Comparison of ENCODE assay signal across 26 mouse cellular contexts in genomic region chr12:86017360-86017759, GRCm38 (mm10).
DNase-seq lines count a peak whose midpoint lies in the region; ATAC-seq lines count a peak whose summit lies in the region.
"Had no signal": no experiment of that assay in that cellular context is flagged by ENCODE, and none has a peak within 500 bp of the region (broad histone marks: within the 10 kb centered on the region; RNA-seq: fewer than 3 reads in every experiment).

No protein-coding gene starts in this region.

- H3K4me2 ChIP-seq in limb, embryonic 13.5 days (replicated peaks), result no peak overlapping the region
- no peak overlapping the region for H3K4me2 ChIP-seq in liver, embryonic 11.5 days
- H3K4me2 ChIP-seq: embryonic facial prominence, embryonic 12.5 days; forebrain, embryonic 13.5 days; forebrain, embryonic 15.5 days had no signal

- H3K4me3 ChIP-seq in limb, embryonic 13.5 days, result no peak overlapping the region
- H3K4me3 ChIP-seq in limb, embryonic 10.5 days, result no peak overlapping the region
- no peak overlapping the region for H3K4me3 ChIP-seq in liver, embryonic 11.5 days (ENCODE audit: low read depth, low read length)
- H3K4me3 ChIP-seq: embryonic facial prominence, embryonic 12.5 days; forebrain, embryonic 13.5 days; forebrain, embryonic 15.5 days had no signal

- H3K36me3 ChIP-seq in limb, embryonic 13.5 days, result no peaks in the 10 kb centered on the region
- H3K36me3 ChIP-seq in limb, embryonic 10.5 days, result peaks cover 15% of the 10 kb centered on the region; the same call in 1 of the 2 replicates
- peaks cover 2% of the 10 kb centered on the region; the same call in 1 of the 2 replicates for H3K36me3 ChIP-seq in liver, embryonic 11.5 days (ENCODE audit: control insufficient read depth, insufficient read depth, low read length)
- H3K36me3 ChIP-seq: embryonic facial prominence, embryonic 12.5 days; forebrain, embryonic 15.5 days had no signal

- 44% methylated on average over 5 of the region's 5 CpGs for WGBS in limb, embryonic 13.5 days
- 64% methylated on average over 5 of the region's 5 CpGs for WGBS in limb, embryonic 10.5 days
- WGBS in liver, embryonic 11.5 days, result 72% methylated on average over 5 of the region's 5 CpGs

- no peaks in the 10 kb centered on the region for H3K9me3 ChIP-seq in limb, embryonic 13.5 days
- H3K9me3 ChIP-seq in limb, embryonic 10.5 days (replicated peaks), result no peaks in the 10 kb centered on the region
- H3K9me3 ChIP-seq in liver, embryonic 11.5 days (ENCODE audit: control insufficient read depth, low read length), result no peaks in the 10 kb centered on the region
- H3K9me3 ChIP-seq: embryonic facial prominence, embryonic 12.5 days; forebrain, embryonic 13.5 days; forebrain, embryonic 15.5 days; G1E had no signal

- H3K9ac ChIP-seq in limb, embryonic 13.5 days, result no peak overlapping the region
- no peak overlapping the region for H3K9ac ChIP-seq in liver, embryonic 11.5 days (ENCODE audit: low read depth, low read length)
- H3K9ac ChIP-seq: embryonic facial prominence, embryonic 12.5 days; forebrain, embryonic 13.5 days; forebrain, embryonic 15.5 days; forebrain, postnatal 0 days had no signal

- peak overlapping the region; percentile 52; the same call in 1 of the 2 replicates for H3K27ac ChIP-seq in limb, embryonic 13.5 days
- no peak overlapping the region for H3K27ac ChIP-seq in limb, embryonic 10.5 days
- H3K27ac ChIP-seq in liver, embryonic 11.5 days (ENCODE audit: low read depth, low read length), result no peak overlapping the region
- H3K27ac ChIP-seq: embryonic facial prominence, embryonic 12.5 days; forebrain, embryonic 13.5 days; forebrain, embryonic 15.5 days had no signal

- no peaks in the 10 kb centered on the region for H3K27me3 ChIP-seq in limb, embryonic 13.5 days
- H3K27me3 ChIP-seq in limb, embryonic 10.5 days (ENCODE audit: low read depth, poor library complexity, severe bottlenecking), result no peaks in the 10 kb centered on the region
- no peaks in the 10 kb centered on the region for H3K27me3 ChIP-seq in liver, embryonic 11.5 days (replicated peaks; ENCODE audit: control insufficient read depth, insufficient read depth, low read length)
- H3K27me3 ChIP-seq: CH12.LX; embryonic facial prominence, embryonic 12.5 days; forebrain, embryonic 13.5 days; forebrain, embryonic 15.5 days; Patski had no signal

- DNase-seq in frontal cortex, postnatal 25 days (ENCODE audit: low spot score in 2 of 2), result no peak
- no peak for DNase-seq in limb, embryonic 10.5 days (ENCODE audit: low spot score)
- peak; percentile 70 for DNase-seq in telencephalon, adult 2 months (ENCODE audit: low read depth, low spot score)
- DNase-seq in liver, embryonic 11.5 days (ENCODE audit: low spot score), result no peak
- DNase-seq: adrenal gland, adult 8-10 months; adrenal gland, postnatal 14 days; adrenal gland, postnatal 36 days; B cell, adult 2 months; cerebellum, adult 11 months; cerebellum, adult 18-20 months; cerebellum, adult 8-10 months; cerebellum, adult 9-11 months; cerebellum, postnatal 14 days; cerebellum, postnatal 36 days; embryo, embryonic 11 days; forebrain, postnatal 0 days had no signal

- peak; percentile 87 for ATAC-seq in frontal cortex, adult (ENCODE audit: low TSS enrichment)
- no peak for ATAC-seq in limb, embryonic 13.5 days (ENCODE audit: low FRiP score, low read depth)
- no peak for ATAC-seq in liver, embryonic 11.5 days (replicated peaks; ENCODE audit: low FRiP score)
- ATAC-seq: activated CD4-positive, CD25-positive, alpha-beta regulatory T cell, adult 4 months; CD4-positive, CD25-positive, alpha-beta regulatory T cell, adult 4 months; forebrain, embryonic 13.5 days; forebrain, embryonic 15.5 days; forebrain, postnatal 0 days; Patski had no signal

- H3K4me1 ChIP-seq in limb, embryonic 13.5 days, result peaks cover 47% of the 10 kb centered on the region
- peaks cover 16% of the 10 kb centered on the region for H3K4me1 ChIP-seq in limb, embryonic 10.5 days
- H3K4me1 ChIP-seq in liver, embryonic 11.5 days (replicated peaks; ENCODE audit: control insufficient read depth, insufficient read depth, low read length), result peaks cover 2% of the 10 kb centered on the region; the same call in 1 of the 2 replicates
- H3K4me1 ChIP-seq: forebrain, embryonic 15.5 days had no signal
